Mouse (Mus musculus): Measurements from ENCODE around the gene Ddx23. TPM values are rescaled to one million over a fixed set of nuclear protein-coding genes. Genes with fewer than 3 reads are reported as not detected.

Ddx23 gene
- 27.1 TPM in 2 replicates for polyA plus RNA-seq (2014; fragmentation: Nextera tagmentation; extraction: Ambion mirVana)

GRCm38 (mm10) chr15:98662567-98663545 is at the start of gene Ddx23:
Gene Ddx23, minus strand, starts transcription at chr15:98662894.
- Histone ChIP-seq H3K36me3 (ENCODE audit: control insufficient read depth, insufficient read depth, low read length) (peaks cover 12% of the 10 kb centered on the region), H3K4me3 (ENCODE audit: low read depth, low read length) (peak within 1 kb of the TSS; percentile 87), H3K9ac (ENCODE audit: low read length) (peak within 1 kb of the TSS; percentile 90), H3K9me3 (ENCODE audit: control insufficient read depth, low read length) (no peaks in the 10 kb centered on the region), H3K4me1 (replicated peaks; ENCODE audit: control insufficient read depth, insufficient read depth, low read length) (peaks cover 4% of the 10 kb centered on the region; the same call in 1 of the 2 replicates), H3K27ac (ENCODE audit: low read depth) (peak within 1 kb of the TSS; percentile 91), H3K27me3 (replicated peaks; ENCODE audit: control insufficient read depth, insufficient read depth, low read length) (no peaks in the 10 kb centered on the region), H3K4me2 (ENCODE audit: low read length) (peak within 1 kb of the TSS; percentile 88)
- ATAC-seq (replicated peaks; ENCODE audit: low FRiP score, low TSS enrichment, low read depth) (peak; percentile 94), DNase-seq (ENCODE audit: low spot score) (peak; percentile 95)
- 3% methylated on average over 47 of the region's 48 CpGs for WGBS

- no peak overlapping the region for H3K9ac ChIP-seq (ENCODE audit: low read length)
- WGBS = 12% methylated on average over 9 of the region's 9 CpGs
- peak; percentile 85 for DNase-seq (ENCODE audit: low spot score)
- no peaks in the 10 kb centered on the region for H3K4me1 ChIP-seq (replicated peaks; ENCODE audit: control insufficient read depth, insufficient read depth, low read length)
- H3K27ac ChIP-seq (ENCODE audit: low read depth) = no peak overlapping the region
- H3K4me3 ChIP-seq (ENCODE audit: low read depth, low read length) = no peak overlapping the region
- H3K27me3 ChIP-seq (replicated peaks; ENCODE audit: control insufficient read depth, insufficient read depth, low read length) = 0 out of 2 replicates have a peak, but pooled peaks cover 3% of the 10 kb centered on the region
- no peak overlapping the region for H3K4me2 ChIP-seq (ENCODE audit: low read length)
- no peaks in the 10 kb centered on the region for H3K9me3 ChIP-seq (ENCODE audit: control insufficient read depth, low read length)
- no peaks in the 10 kb centered on the region for H3K36me3 ChIP-seq (ENCODE audit: control insufficient read depth, insufficient read depth, low read length)
- ATAC-seq (replicated peaks; ENCODE audit: low FRiP score, low TSS enrichment, low read depth) = no peak; the same call in 1 of the 2 replicates
Measured at GRCm38 (mm10) chr15:98710442-98710841, 47.7 kb upstream of the Ddx23 start.

DNA sequence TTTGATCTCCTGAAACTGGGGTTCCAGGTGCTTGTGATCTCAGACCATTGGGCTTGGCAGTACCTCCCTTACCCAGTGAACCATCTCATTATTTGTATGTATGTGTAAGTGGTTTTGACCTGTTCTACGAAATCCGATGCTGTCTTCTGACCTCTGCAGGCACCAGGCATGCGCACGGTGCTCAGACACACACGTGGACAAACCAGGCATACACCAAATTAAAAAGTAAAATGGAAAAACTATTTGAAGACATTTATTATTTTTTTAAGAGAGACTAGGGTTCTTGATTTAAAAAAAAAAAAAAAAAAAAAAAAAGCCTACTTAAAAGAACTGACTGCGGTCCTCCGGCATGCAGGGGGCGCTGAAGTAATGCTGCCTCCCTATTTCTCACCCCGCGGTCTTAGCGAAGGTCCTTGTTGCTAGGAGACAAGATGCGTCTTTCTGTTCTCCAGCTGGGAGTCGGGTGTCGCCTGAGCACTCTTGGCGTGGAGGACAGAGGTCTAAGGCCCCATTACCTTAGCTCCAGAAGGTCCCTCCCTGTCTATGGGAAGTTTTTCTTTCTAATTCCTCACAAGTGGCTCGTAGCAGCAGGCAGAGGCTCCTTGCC is 45.2 kb upstream of the Ddx23 start, which contains the start of gene Ccdc65:
TSS of gene Ccdc65 (plus strand) at position 442 of the 607 bp plus-strand sequence.
- Histone ChIP-seq H3K4me3 (ENCODE audit: low read depth, low read length) (peak within 1 kb of the TSS; percentile 30), H3K9me3 (ENCODE audit: control insufficient read depth, low read length) (no peaks in the 10 kb centered on the region), H3K4me1 (replicated peaks; ENCODE audit: control insufficient read depth, insufficient read depth, low read length) (no peaks in the 10 kb centered on the region), H3K27me3 (replicated peaks; ENCODE audit: control insufficient read depth, insufficient read depth, low read length) (peaks cover 16% of the 10 kb centered on the region), H3K9ac (ENCODE audit: low read length) (no peak within 1 kb of the TSS), H3K27ac (ENCODE audit: low read depth) (no peak within 1 kb of the TSS), H3K36me3 (ENCODE audit: control insufficient read depth, insufficient read depth, low read length) (no peaks in the 10 kb centered on the region), H3K4me2 (ENCODE audit: low read length) (peak within 1 kb of the TSS; percentile 55)
- DNase-seq (ENCODE audit: low spot score) = peak; percentile 81
- no peak for ATAC-seq (replicated peaks; ENCODE audit: low FRiP score, low TSS enrichment, low read depth)
- WGBS = 21% methylated on average over 16 of the region's 16 CpGs

DNA sequence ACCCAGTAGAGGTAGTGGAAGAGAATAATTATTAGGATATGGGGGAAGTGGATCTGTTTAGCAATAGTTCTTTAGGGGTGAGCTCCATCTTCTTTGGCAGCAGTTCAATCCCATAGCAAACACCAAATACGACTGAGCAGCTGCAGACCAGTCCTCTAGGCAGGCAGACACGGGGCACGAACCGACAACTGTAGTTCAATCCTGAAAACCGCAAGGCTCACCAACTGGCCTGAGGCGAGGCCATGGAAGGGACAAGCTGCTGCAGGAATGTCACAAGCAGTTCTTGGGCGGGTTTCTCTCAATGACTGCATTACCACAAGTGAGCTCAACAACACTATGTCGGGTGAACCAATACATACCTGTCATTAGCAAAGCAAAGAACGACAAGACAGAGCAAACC is 41.6 kb upstream of the Ddx23 start:
- DNase-seq (ENCODE audit: low spot score) (no peak), ATAC-seq (replicated peaks; ENCODE audit: low FRiP score, low TSS enrichment, low read depth) (no peak)
- Histone ChIP-seq H3K4me2 (ENCODE audit: low read length) (no peak overlapping the region), H3K9me3 (ENCODE audit: control insufficient read depth, low read length) (no peaks in the 10 kb centered on the region), H3K4me3 (ENCODE audit: low read depth, low read length) (no peak overlapping the region), H3K36me3 (ENCODE audit: control insufficient read depth, insufficient read depth, low read length) (no peaks in the 10 kb centered on the region), H3K9ac (ENCODE audit: low read length) (no peak overlapping the region), H3K27me3 (replicated peaks; ENCODE audit: control insufficient read depth, insufficient read depth, low read length) (peaks cover 47% of the 10 kb centered on the region), H3K27ac (ENCODE audit: low read depth) (no peak overlapping the region), H3K4me1 (replicated peaks; ENCODE audit: control insufficient read depth, insufficient read depth, low read length) (peaks cover 4% of the 10 kb centered on the region; the same call in 1 of the 2 replicates)
- WGBS = 55% methylated on average over 9 of the region's 9 CpGs

- ATAC-seq (replicated peaks; ENCODE audit: low FRiP score, low TSS enrichment, low read depth) = peak; percentile 78
- 6% methylated on average over 40 of the region's 40 CpGs for WGBS
- H3K27ac ChIP-seq (ENCODE audit: low read depth) = no peak overlapping the region
- no peak overlapping the region for H3K9ac ChIP-seq (ENCODE audit: low read length)
- H3K36me3 ChIP-seq (ENCODE audit: control insufficient read depth, insufficient read depth, low read length) = no peaks in the 10 kb centered on the region
- peaks cover 39% of the 10 kb centered on the region for H3K27me3 ChIP-seq (replicated peaks; ENCODE audit: control insufficient read depth, insufficient read depth, low read length)
- peaks cover 5% of the 10 kb centered on the region; the same call in 1 of the 2 replicates for H3K4me1 ChIP-seq (replicated peaks; ENCODE audit: control insufficient read depth, insufficient read depth, low read length)
- peak overlapping the region; percentile 50 for H3K4me2 ChIP-seq (ENCODE audit: low read length)
- DNase-seq (ENCODE audit: low spot score) = peak; percentile 94
- no peaks in the 10 kb centered on the region for H3K9me3 ChIP-seq (ENCODE audit: control insufficient read depth, low read length)
- H3K4me3 ChIP-seq (ENCODE audit: low read depth, low read length) = peak overlapping the region; percentile 22
Measured at GRCm38 (mm10) chr15:98699190-98700105, 36.8 kb upstream of the Ddx23 start.

DNA sequence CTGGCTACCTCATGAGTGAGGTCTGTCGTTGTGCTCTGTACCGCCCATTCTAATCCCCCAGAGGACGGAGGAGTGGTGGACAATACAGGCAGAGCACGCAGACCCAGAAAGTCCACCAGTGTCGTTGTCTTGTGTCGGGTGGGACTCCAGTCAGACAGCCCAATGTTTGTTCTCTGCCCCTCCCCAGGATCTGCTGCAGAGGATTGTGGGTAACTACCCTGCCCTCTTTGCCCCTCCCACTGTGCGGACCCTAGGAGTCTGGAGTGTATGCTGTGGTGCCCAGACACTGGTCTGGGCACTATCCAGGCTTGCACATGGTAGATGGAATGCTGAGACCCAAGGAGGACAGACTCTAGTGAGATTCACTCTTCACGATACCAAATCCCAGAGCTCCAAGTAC is 33.5 kb upstream of the Ddx23 start:
- Histone ChIP-seq H3K9me3 (ENCODE audit: control insufficient read depth, low read length) (no peaks in the 10 kb centered on the region), H3K4me3 (ENCODE audit: low read depth, low read length) (no peak overlapping the region), H3K4me2 (ENCODE audit: low read length) (no peak overlapping the region), H3K4me1 (replicated peaks; ENCODE audit: control insufficient read depth, insufficient read depth, low read length) (peaks cover 8% of the 10 kb centered on the region; the same call in 1 of the 2 replicates), H3K27ac (ENCODE audit: low read depth) (no peak overlapping the region), H3K27me3 (replicated peaks; ENCODE audit: control insufficient read depth, insufficient read depth, low read length) (peaks cover 17% of the 10 kb centered on the region), H3K36me3 (ENCODE audit: control insufficient read depth, insufficient read depth, low read length) (no peaks in the 10 kb centered on the region), H3K9ac (ENCODE audit: low read length) (no peak overlapping the region)
- ATAC-seq (replicated peaks; ENCODE audit: low FRiP score, low TSS enrichment, low read depth) (no peak), DNase-seq (ENCODE audit: low spot score) (no peak)
- WGBS = 47% methylated on average over 8 of the region's 8 CpGs

GRCm38 (mm10) chr15:98695726-98696125 is 33.0 kb upstream of the Ddx23 start:
- no peak overlapping the region for H3K4me2 ChIP-seq (ENCODE audit: low read length)
- ATAC-seq (replicated peaks; ENCODE audit: low FRiP score, low TSS enrichment, low read depth) = no peak
- 59% methylated on average over 9 of the region's 9 CpGs for WGBS

More at GRCm38 (mm10) chr15:98695726-98696125, 33.0 kb upstream of the Ddx23 start:
- H3K27me3 ChIP-seq (replicated peaks; ENCODE audit: control insufficient read depth, insufficient read depth, low read length) = peaks cover 12% of the 10 kb centered on the region
- no peak overlapping the region for H3K4me3 ChIP-seq (ENCODE audit: low read depth, low read length)
- H3K27ac ChIP-seq (ENCODE audit: low read depth) = no peak overlapping the region
- peaks cover 8% of the 10 kb centered on the region; the same call in 1 of the 2 replicates for H3K4me1 ChIP-seq (replicated peaks; ENCODE audit: control insufficient read depth, insufficient read depth, low read length)
- no peaks in the 10 kb centered on the region for H3K36me3 ChIP-seq (ENCODE audit: control insufficient read depth, insufficient read depth, low read length)
- no peak overlapping the region for H3K9ac ChIP-seq (ENCODE audit: low read length)
- no peaks in the 10 kb centered on the region for H3K9me3 ChIP-seq (ENCODE audit: control insufficient read depth, low read length)
- DNase-seq (ENCODE audit: low spot score) = no peak
